Mouse (Mus musculus): ENCODE results near the gene Cyb561a3.

The Cyb561a3 gene

DNA sequence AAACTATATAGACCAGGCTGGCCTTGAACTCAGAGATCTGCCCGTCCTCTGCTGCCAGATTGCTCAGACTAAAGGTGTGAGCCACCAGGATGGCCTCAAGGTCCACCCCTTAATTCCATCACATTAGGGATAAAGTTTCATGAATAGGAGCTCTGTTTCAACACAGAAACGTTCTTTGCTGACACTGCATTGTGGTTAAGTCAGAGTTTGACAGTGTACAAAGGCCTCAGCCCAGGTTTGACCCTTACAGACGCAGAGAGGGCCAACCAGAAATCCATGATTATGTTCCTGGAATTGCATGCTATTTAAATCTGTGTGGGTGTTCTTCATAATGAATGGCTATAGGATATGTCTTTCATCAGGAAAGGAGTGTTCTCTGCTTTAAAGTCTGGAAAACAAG, 13.3 kb downstream of the Cyb561a3 start:
- DNase-seq (ENCODE audit: extremely low read depth, low read depth, low spot score) = no peak

DNA sequence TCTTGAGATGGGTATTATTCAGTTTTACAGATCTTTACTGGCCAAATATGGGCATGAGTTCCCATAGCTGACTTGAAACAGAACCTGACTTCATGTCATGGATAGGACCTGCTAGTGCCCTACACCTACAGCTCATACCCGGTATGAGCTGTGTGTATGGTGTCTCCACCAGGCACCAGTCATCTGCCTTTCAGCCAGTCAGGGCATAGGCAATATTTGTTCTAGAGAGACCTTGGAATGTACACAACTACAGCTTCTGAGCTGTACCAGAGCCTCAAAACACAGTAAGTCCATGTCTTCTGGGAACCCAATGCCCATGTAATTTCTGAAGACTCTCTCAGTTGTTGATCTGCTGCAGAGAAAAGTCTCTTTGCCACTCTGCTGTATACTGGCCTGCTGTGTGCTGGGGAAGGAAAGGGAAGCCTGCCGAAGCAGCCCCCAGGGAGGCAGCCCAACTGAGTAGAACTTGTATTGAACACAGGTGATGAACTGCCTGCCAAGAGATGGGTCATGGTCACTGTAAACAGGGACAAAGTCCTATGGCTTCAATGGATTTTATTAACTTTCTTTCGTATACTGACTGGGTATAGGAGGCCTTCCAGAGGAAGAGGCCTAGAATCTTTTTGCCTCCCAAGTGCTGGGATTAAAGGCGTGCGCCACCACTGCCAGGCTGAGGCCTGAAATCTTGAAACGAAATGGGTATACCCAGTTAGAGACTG, 14.8 kb downstream of the Cyb561a3 start:
- no peak for DNase-seq (ENCODE audit: extremely low read depth, low read depth, low spot score)

DNA sequence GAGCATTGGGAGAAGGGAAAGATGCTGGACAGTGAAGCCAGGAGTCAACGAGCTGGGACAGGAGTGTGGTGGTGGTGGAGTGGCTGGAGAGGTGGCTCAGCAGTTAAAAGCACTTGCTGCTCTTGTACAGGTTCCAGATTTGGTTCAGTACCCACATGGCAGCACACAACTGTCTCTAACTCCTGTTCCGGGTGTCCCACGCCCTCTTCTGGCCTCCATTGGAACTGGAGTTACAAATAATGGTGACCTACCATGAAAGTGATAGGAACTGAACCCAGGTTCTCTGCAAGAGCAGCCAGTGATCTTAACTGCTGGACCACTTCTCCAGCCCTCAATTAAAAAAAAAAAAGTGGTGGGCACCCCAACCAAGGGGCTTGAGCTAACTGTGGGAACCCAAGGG, 21.2 kb downstream of the Cyb561a3 start:
- no peak for DNase-seq (ENCODE audit: extremely low read depth, low read depth, low spot score)

DNA sequence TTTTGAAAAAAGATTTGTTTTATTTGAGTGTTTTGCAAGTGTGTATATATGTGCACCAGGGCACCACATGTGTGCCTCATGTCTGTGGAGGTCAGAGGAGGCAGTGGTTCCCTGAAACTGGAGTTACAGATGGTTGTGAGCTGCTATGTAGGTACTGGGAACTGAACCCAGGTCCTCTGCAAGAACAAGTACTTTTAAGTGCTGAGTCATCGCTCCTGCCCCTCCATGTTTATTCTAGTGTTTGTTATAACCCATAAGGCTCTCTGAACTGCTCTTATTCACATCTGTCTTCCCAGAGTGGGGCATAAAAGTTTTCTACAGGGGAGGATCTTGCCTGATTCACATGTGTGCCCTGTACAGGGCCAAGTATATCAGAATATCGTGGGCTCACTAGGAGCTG, 22.7 kb downstream of the Cyb561a3 start:
- DNase-seq (ENCODE audit: extremely low read depth, low read depth, low spot score) = no peak

DNA sequence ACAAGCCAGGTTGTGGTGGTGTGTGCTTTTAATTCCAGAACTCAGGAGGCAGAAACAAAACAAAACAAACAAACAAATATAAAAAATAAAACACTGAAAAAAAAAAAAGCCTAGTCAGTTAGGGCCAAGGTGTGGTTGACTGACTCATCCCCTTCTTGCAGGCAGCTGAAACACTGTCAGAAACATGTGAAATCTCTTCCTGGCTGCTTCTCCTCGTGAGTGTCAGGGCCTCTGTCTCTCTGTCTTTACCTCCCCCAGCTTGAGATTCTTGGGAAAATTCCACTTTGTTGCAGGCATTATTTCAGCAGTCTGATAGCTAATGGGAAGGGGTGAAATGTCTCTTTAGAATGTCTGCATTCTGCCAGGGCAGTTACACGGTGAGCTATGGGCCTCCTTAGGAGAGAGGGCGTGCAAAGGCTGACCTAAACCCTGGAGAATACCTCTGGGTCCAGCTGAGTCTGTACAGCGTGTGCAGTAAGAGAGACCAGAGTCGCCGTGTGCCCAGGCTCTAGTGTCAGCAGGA, 25.3 kb downstream of the Cyb561a3 start:
- DNase-seq (ENCODE audit: extremely low read depth, low read depth, low spot score) = no peak

DNA sequence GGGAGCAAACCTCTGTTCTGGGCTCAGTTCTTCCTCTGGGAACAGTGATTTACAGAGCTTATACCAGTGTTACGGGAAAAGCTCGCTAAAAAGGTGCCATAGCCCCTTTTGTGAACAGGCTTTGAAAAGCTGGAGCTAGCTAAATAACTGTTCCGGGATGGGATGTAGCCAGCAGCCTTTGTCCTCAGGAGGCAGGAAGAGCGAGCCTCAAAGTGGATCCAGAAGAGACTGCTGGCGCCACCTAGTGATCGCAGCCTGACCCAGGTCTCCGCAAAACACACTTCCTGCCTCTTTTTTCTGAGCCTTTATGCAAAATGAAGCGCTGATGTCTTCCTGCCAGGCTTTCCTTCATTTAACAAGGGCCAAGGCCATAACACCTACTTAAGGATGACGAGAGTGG, 25.8 kb downstream of the Cyb561a3 start:
- no peak for DNase-seq (ENCODE audit: extremely low read depth, low read depth, low spot score)

DNA sequence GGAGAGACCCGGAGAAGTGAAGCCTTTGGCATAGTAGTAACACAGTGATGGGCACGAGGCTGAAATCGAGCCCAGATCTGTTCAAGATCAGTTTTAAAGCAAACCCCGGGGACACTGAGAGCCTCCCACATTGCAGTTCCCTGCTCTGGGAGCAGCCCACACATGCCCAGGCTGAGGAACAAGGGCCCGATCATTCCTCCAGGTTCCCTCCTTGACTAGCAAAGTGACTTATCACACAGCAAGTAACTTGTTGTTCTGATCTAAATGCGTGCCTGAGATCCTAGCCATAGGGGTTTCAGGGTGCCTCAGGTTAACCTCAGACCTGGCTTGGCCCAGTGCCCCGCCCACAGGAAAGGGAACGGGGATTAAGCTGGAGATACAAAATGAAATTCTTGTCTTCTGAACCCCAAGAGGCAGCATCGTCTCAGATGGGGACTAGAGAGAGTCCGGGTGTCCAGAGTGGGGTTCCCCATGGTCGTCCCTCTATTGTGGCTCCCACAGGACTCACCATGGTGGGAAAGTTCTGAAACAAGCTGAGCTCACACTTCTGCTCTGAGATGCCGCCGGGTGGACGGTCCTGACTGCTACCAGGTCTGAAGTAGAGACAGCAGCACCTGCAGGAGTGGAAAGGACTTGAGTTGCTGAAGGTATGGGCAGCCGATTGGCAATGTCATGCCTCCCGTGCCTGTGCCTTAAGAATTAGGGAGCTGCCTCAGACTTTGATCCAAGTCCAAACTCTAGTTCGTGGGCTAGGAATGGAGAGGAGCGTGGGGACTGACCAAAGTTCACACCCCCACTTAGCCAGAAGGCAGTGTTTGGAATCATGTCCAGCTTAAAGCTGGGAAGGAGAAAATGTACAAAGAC, 26.9 kb downstream of the Cyb561a3 start:
- DNase-seq (ENCODE audit: extremely low read depth, low read depth, low spot score) = peak; percentile 61

DNA sequence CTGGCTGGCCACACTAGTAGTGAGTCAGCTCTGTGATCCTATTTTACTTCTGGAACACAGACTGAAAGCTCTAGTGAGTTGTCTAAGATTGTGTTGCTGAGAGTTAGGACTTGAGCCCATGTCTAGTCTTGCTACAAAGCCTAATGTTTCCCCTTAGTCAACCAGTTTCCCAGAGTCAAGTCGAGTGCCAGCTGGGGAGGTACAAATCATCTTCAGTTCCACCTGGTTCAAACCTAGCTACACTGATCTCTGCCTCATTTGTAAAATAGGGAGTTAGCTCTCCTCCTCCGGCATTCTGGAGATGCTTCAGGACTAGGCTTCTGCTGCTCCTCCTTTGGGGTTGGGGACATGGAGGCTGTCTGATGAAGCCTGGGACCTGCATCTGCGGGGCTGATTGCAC, 27.6 kb downstream of the Cyb561a3 start:
- no peak for DNase-seq (ENCODE audit: extremely low read depth, low read depth, low spot score)

DNA sequence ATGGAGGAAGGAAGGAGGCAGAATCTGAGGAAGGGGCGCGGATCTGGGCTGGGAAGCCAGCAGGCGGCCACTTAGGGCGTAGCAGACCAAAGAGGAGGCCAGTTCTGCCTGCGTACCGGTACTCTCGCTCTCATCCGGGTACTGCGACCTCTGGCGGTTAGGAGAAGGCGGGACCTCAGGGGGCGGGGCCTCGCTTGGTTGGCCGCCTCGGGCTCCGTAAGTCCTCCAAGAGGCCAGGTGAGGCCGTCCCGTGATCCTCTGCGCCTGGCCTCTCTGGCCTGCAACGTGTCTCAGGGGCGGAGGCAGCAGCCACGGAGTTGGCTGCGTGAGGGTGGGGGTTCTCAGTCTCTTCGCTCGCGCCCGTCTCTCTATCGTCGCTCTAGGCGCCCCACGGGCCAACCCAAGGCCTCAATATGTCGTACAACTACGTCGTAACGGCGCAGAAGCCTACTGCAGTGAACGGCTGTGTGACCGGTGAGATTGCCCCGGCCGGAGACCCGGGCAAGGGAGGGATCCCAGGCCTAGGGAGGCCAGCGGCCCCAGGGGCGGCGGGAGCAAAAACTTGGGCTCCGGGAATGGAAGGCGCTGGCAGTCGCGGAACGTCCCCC, 28.4 kb downstream of the Cyb561a3 start, which contains the start of the genes Ddb1 and Tkfc:
Gene Ddb1, plus strand, starts transcription at position 35 of the 608 bp plus-strand sequence.
Gene Tkfc, minus strand, starts transcription at position 362 of the 608 bp plus-strand sequence.
- no peak for DNase-seq (ENCODE audit: extremely low read depth, low read depth, low spot score)

DNA sequence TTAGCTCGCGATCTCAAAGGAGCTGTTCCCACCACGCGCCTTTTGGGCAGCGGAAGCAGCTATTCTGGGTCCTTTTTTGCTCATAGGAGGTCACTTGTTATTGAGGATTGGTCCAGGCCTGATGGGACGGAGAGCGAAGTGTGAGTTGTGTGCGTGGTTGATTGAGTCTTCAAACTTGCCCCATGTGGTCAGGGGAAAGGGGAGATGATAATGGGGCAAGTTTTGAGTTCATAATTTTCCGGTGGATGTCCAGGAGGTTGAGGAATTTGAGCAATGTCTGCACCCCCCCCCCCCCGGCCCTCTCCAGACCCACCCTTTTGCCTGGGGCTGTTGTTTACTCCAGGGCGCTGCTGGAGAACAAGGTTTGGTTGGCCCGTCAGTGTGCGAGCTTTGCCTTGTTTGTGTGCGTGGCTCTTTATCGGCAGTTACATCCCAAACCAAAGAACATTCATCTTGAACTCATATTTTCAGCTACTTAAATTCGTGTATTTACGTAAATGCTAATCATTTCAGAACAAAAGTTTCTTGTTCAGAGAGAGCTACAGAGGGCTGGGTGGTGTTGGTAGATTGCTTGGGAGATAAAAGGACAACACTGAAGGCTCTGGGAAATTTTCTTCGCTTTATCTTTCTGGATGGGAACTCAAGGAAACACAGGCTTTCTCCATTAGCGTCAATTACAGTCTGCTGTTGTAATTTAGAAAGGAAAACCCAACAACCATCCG, 29.1 kb downstream of the Cyb561a3 start:
- DNase-seq (ENCODE audit: extremely low read depth, low read depth, low spot score) = no peak

DNA sequence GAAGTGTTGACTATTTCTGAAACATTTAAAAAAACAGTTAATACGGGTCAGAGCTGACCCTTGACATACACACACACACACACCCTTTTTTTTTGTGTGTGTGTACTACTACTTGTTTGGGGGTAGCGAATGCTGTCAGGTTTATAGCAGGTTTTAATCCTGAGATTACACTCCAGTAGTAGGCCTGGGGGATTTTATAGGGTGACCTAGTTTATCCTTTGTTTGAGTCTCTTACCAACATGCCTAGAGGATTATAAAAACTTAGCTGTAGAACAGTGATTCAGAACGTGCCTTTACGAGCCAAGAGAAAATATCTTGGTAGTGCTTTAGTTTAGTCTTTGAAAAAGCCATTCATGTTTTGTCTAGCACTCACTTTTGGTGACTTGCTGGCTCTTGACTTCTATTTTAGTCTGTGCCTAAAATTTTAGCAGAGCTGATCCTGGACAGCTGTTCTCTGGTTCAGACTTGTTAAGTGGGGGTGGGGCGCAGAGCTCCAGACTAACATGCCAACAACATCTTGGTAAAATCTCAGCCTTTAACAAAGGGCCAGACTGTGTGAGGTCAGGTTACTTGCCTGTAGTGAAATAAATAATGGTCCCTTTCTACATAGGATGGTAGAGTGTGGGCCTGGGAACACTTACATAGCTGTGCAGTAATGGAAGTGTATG, 31.7 kb downstream of the Cyb561a3 start:
- DNase-seq (ENCODE audit: extremely low read depth, low read depth, low spot score) = no peak

DNA sequence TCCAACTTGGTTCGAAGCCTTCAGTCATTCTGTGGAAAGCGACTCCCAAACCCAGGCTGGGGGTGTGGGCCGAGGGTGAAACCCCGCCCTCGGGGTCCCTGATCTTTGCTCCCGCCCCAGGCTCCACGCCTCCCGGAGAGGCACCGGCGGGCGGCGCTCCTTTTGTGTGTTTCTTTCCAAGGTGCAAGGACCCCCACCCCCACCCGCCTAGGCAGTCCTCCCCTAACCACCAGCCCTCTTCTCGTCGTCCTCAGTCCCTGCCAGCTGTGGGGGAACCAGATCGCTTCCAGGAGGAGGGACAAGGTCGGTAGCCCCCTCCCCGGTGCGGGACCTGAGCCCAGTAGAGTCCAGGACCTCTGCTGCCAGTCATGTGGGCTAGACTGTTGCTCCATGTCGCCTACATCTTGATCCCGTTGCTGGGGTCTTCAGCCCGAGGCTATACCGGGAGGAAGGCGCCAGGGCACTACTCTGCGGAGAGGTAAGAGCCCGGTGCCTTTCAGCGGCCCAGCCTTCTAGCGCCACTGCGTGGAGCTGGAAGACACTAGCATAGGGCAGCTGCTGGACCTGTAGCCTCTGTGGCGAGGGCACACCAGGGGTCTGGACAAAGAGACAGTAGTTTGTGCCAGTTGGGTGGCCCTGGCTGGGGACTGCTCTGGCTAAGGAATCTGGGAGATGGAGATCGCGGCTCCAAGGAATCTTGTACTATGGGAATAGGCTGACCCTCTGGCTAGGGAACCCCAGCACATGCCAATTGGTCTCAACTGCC, 57.3 kb downstream of the Cyb561a3 start, which contains the start of gene Vwce:
Gene Vwce, plus strand, starts transcription at position 108 of the 766 bp plus-strand sequence.
- DNase-seq (ENCODE audit: extremely low read depth, low read depth, low spot score) = no peak

DNA sequence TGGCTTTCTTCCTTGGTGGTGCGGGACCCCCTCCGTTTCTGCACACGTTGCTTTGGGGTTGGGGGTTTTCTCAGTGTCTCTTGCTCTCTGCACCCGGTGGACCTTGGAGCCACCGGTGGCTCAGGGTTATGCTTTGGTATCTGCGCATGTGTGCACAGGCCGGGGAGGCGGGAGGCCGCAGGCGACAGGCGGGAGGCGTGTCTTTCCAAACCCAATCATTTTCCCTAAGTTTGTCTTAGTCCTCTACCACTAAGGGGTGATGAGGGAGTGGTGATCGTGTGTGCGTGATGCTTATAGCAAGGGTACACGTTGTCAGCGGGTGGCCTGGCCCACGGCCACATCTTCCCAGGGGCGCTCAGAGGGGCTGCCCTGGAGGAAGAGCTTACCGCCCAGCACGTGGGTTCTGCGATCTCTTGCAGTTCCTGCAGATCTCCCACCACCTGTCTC, 57.9 kb downstream of the Cyb561a3 start:
- no peak for DNase-seq (ENCODE audit: extremely low read depth, low read depth, low spot score)

DNA sequence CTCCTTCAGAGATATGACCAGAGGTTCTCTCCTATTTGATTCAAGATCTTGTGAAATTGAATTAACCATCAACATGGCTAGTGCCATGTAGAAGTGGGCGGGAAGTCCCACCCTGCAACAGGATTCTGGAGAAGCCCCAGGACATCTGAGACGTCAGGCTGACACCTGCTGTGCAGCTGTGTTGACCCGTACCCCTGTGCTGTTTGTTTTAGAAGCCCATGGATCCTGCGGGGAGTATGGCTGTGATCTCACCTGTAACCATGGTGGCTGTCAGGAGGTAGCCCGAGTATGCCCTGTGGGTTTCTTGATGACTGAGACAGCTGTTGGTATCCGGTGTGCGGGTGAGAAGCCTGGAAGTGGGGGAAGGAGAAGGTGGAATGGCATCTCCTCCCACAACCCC, 60.9 kb downstream of the Cyb561a3 start:
- no peak for DNase-seq (ENCODE audit: extremely low read depth, low read depth, low spot score)

DNA sequence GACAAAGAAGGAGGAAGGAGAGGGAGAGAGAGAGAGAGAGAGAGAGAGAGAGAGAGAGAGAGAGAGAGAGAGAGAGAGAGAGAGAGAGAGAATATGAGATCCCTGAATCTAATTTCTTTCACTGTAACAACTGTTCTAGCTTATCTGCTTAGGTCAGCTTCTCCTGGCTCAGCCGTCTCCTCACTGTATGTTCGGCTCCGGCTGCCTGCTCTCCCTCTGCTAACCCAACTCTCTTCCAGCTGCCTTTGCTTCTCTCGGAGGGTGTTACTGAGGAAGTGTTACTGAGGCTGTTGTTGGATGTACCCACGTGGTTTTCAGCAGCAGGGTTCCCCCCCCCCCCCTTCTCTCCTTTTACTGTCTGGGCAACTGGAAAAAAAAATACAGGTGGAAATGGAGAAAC, 63.1 kb downstream of the Cyb561a3 start:
- DNase-seq (ENCODE audit: extremely low read depth, low read depth, low spot score) = no peak

DNA sequence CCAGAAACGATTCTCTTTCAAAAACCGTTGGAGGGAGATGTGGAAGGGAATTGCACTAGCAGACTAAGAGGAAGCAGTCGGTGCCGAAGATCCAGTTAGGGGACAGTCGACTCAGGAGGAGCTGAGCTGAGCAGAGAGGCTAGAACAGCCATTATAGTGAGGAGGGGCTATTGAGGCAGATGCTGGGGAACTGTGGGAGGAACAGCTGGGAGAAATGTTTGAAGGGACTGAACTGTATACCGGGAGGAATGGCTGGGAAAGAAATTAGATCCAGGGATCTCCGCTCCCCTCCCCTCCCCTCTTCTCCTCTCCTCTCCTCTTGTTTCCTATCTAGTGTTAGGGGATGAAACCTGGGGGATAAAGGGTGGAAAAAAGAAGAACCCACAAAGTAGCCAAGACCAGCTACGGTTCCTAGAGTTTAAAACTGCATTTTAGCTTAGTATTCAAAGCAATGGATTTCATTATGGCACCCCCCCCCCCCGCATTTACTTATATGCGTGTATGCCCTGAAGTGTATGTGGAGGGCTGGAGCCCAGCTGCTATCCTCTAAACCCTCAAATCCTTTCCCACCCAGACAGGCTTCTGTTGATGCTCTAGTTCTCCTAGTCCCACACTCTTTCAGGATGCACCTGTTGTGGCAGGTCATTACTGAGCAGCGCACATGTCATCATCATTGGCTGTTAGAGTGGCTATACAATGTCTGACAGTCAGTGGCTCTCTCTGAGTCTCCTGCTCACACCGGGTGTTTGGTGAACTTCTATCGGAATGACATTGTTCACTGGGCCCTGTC, 63.8 kb downstream of the Cyb561a3 start:
- no peak for DNase-seq (ENCODE audit: extremely low read depth, low read depth, low spot score)

Measured in fat pad, adult 2 months (tissue).